Mouse (Mus musculus) cerebellum, adult 2 months (tissue): ENCODE results near the gene Pla2g4a.

ENCODE experiments used
- CTCF ChIP-seq: fragments of 200-500 bp; IDR thresholded peaks from 2 replicates; pipeline ENCODE4 v1.5.1; 2011; ENCODE audit warnings: low read depth, mild to moderate bottlenecking, control low read depth, low read length, moderate library complexity, borderline replicate concordance; ENCODE audit not compliant: insufficient read depth
- POLR2A ChIP-seq: fragments of 200-500 bp; IDR thresholded peaks from 2 replicates; pipeline ENCODE4 v1.6.1; 2011; ENCODE audit warnings: low read length, control low read depth, borderline replicate concordance; ENCODE audit not compliant: insufficient read depth

GRCm38 (mm10) chr1:149871625-149872024 lies 89.5 kb downstream of the Pla2g4a start:
- TF ChIP-seq CTCF = no peak
- TF ChIP-seq POLR2A = no peak
